Mouse (Mus musculus): ENCODE measurements around the gene Ttn. TPM values are rescaled to one million over a fixed set of nuclear protein-coding genes. Genes with fewer than 3 reads are reported as not detected.

Ttn gene
- total and polyA plus RNA-seq, 3 experiments = under 0.01 to 0.03 TPM; not detected in 1

- Histone ChIP-seq H3K27me3 (ENCODE audit: control insufficient read depth in 1 of 2, insufficient read depth in 2 of 2, low read length in 2 of 2) (no peaks in the 10 kb centered on the region), H3K36me3 (ENCODE audit: control insufficient read depth in 1 of 2, insufficient read depth in 2 of 2, low read length in 2 of 2) (no peaks in the 10 kb centered on the region), H3K79me2 (ENCODE audit: control insufficient read depth, insufficient read depth, low read length, poor library complexity) (no peaks in the 10 kb centered on the region), H3K4me3 (ENCODE audit: control insufficient read depth in 1 of 2, insufficient read depth in 1 of 2, low read depth in 2 of 2, low read length in 2 of 2) (no peak overlapping the region), H3K4me1 (ENCODE audit: control insufficient read depth in 1 of 2, insufficient read depth in 2 of 2, low read length in 2 of 2) (no peaks in the 10 kb centered on the region), H3K9me3 (replicated peaks; ENCODE audit: insufficient read depth, low read length) (no peaks in the 10 kb centered on the region), H3K27ac (ENCODE audit: control insufficient read depth, low read depth, low read length) (no peak overlapping the region), H3K9ac (ENCODE audit: control insufficient read depth, low read depth, low read length, poor library complexity, severe bottlenecking) (no peak overlapping the region)
- no peak for DNase-seq (ENCODE audit: low read depth, low spot score)
- TF ChIP-seq ZC3H11A (IDR thresholded peaks at IDR 0.05; ENCODE audit: low read depth, low read length) (no peak), MAFK (IDR thresholded peaks at IDR 0.05; ENCODE audit: borderline replicate concordance, low read depth, low read length) (no peak), POLR2AphosphoS5 (IDR thresholded peaks at IDR 0.05; ENCODE audit: borderline replicate concordance, low read depth, low read length) (no peak), BHLHE40 (IDR thresholded peaks at IDR 0.05; ENCODE audit: borderline replicate concordance, low read depth, low read length) (no peak), UBTF (IDR thresholded peaks at IDR 0.05; ENCODE audit: borderline replicate concordance, insufficient read depth, low read depth, low read length) (no peak), MYB (IDR thresholded peaks at IDR 0.05; ENCODE audit: low read depth, low read length) (no peak), ZNF384 (IDR thresholded peaks at IDR 0.05; ENCODE audit: low read depth, low read length) (no peak), ETS1 (IDR thresholded peaks at IDR 0.05; ENCODE audit: low read depth, low read length) (no peak), RCOR1 (IDR thresholded peaks at IDR 0.05; ENCODE audit: low read depth, low read length) (no peak), TBP (IDR thresholded peaks at IDR 0.05; ENCODE audit: low read depth, low read length) (no peak)
Observed at GRCm38 (mm10) chr2:76977650-76978049, 4.7 kb downstream of the Ttn start.

GRCm38 (mm10) chr2:76972051-76972450, 10.3 kb downstream of the Ttn start:
- Histone ChIP-seq H3K27me3 (ENCODE audit: control insufficient read depth in 1 of 2, insufficient read depth in 2 of 2, low read length in 2 of 2) (no peaks in the 10 kb centered on the region), H3K9me3 (replicated peaks; ENCODE audit: insufficient read depth, low read length) (no peaks in the 10 kb centered on the region), H3K79me2 (ENCODE audit: control insufficient read depth, insufficient read depth, low read length, poor library complexity) (no peaks in the 10 kb centered on the region), H3K9ac (ENCODE audit: control insufficient read depth, low read depth, low read length, poor library complexity, severe bottlenecking) (no peak overlapping the region), H3K27ac (ENCODE audit: control insufficient read depth, low read depth, low read length) (no peak overlapping the region), H3K36me3 (ENCODE audit: control insufficient read depth in 1 of 2, insufficient read depth in 2 of 2, low read length in 2 of 2) (no peaks in the 10 kb centered on the region), H3K4me3 (ENCODE audit: control insufficient read depth in 1 of 2, insufficient read depth in 1 of 2, low read depth in 2 of 2, low read length in 2 of 2) (no peak overlapping the region), H3K4me1 (ENCODE audit: control insufficient read depth in 1 of 2, insufficient read depth in 2 of 2, low read length in 2 of 2) (no peaks in the 10 kb centered on the region)
- TF ChIP-seq GATA1 (IDR thresholded peaks at IDR 0.05; ENCODE audit: low read depth, low read length) = no peak
- TF ChIP-seq BHLHE40 (IDR thresholded peaks at IDR 0.05; ENCODE audit: borderline replicate concordance, low read depth, low read length) = no peak
- TF ChIP-seq ZKSCAN1 (IDR thresholded peaks at IDR 0.05; ENCODE audit: low read depth, low read length) = no peak
- no peak for TF ChIP-seq POLR2A (IDR thresholded peaks at IDR 0.05; ENCODE audit: control insufficient read depth in 1 of 2, insufficient read depth in 1 of 2, low read depth in 1 of 2, low read length in 2 of 2, poor library complexity in 1 of 2)
- TF ChIP-seq CHD2 (IDR thresholded peaks at IDR 0.05; ENCODE audit: low read length) = no peak
- TF ChIP-seq MAZ (IDR thresholded peaks at IDR 0.05; ENCODE audit: low read depth, low read length) = no peak
- no peak for TF ChIP-seq MEF2A (IDR thresholded peaks at IDR 0.05; ENCODE audit: extremely low read depth, insufficient replicate concordance, low read depth, low read length, poor library complexity, severe bottlenecking)
- TF ChIP-seq JUND (IDR thresholded peaks at IDR 0.05; ENCODE audit: low read depth, low read length) = no peak
- no peak for TF ChIP-seq RCOR1 (IDR thresholded peaks at IDR 0.05; ENCODE audit: low read depth, low read length)
- no peak for TF ChIP-seq NELFE (IDR thresholded peaks at IDR 0.05; ENCODE audit: low read depth, low read length)
- no peak for TF ChIP-seq USF2 (IDR thresholded peaks at IDR 0.05; ENCODE audit: borderline replicate concordance in 1 of 2, insufficient read depth in 1 of 2, low read depth in 1 of 2, low read length in 2 of 2)
- no peak for TF ChIP-seq CTCF (IDR thresholded peaks at IDR 0.05 in 2 of 3, conservative IDR thresholded peaks at IDR 0.05 in 1 of 3; ENCODE audit: control insufficient read depth in 1 of 3, insufficient read depth in 1 of 3, low read depth in 2 of 3, low read length in 3 of 3, poor library complexity in 1 of 3, severe bottlenecking in 1 of 3)
- TF ChIP-seq USF1 (IDR thresholded peaks at IDR 0.05; ENCODE audit: low read depth, low read length) = no peak
- no peak for TF ChIP-seq SIN3A (IDR thresholded peaks at IDR 0.05; ENCODE audit: low read length)
- TF ChIP-seq ZNF384 (IDR thresholded peaks at IDR 0.05; ENCODE audit: low read depth, low read length) = no peak
- no peak for TF ChIP-seq RAD21 (IDR thresholded peaks at IDR 0.05; ENCODE audit: low read depth, low read length)
- TF ChIP-seq ETS1 (IDR thresholded peaks at IDR 0.05; ENCODE audit: low read depth, low read length) = no peak
- TF ChIP-seq UBTF (IDR thresholded peaks at IDR 0.05; ENCODE audit: borderline replicate concordance, insufficient read depth, low read depth, low read length) = no peak
- no peak for DNase-seq (ENCODE audit: low read depth, low spot score)

Measured in MEL (cell line).